Mouse (Mus musculus): Measurements from ENCODE around the gene Klf8. TPM values are rescaled to one million over a fixed set of nuclear protein-coding genes. Genes with fewer than 3 reads are reported as not detected.

The Klf8 gene
- total RNA-seq, 1 experiment = 12.0 TPM

DNA sequence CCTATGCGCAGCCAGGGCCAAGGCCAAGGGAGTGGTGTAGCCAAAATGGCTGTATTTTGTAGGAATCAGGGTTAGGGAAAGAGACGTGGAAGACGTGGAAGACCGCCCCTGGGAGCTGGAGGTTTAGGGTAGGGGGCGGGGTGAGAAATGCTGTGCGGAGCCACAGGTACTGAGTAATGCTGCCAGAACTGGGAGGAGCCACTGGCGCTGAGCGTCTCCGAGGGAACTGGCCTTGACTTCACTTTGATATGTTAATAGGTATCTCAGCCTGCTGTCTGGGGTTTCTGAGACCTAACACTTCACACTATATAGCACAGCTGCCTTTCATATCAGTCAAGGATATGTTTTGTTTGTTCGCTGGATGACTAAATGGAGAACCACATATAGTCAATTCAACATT, 4.0 kb upstream of the Klf8 start:
- Histone ChIP-seq H3K36me3 (ENCODE audit: control insufficient read depth, insufficient read depth, low read length, poor library complexity, severe bottlenecking) (no peaks in the 10 kb centered on the region), H3K9me3 (ENCODE audit: control insufficient read depth, insufficient read depth, low read depth, low read length) (no peaks in the 10 kb centered on the region), H3K4me3 (ENCODE audit: insufficient read depth in 1 of 2, low read depth in 1 of 2, low read length in 2 of 2, poor library complexity in 1 of 2, severe bottlenecking in 1 of 2) (peak overlapping the region in 1 of 2 experiments; percentile 38; a peak in 1 of 4 replicates), H3K4me1 (ENCODE audit: control insufficient read depth in 2 of 2, insufficient read depth in 2 of 2, low read length in 2 of 2, poor library complexity in 1 of 2) (no peaks in the 10 kb centered on the region; a peak in 1 of 4 replicates), H3K27ac (ENCODE audit: insufficient read depth, low read depth, low read length, poor library complexity, severe bottlenecking) (no peak overlapping the region), H3K9ac (ENCODE audit: insufficient read depth, low read depth, low read length, poor library complexity, severe bottlenecking) (no peak overlapping the region)
- in situ Hi-C loops (cut with MboI; ENCODE audit: low sequenced_read_pairs in 2 of 2, unreplicated experiment in 2 of 2) = loop anchor here in 1 of 2 experiments (25.0 kb wide), 1 partner anchor 129 kb away; no protein-coding TSS in a partner anchor
- no peak for TF ChIP-seq ZNF384 (IDR thresholded peaks at IDR 0.05; ENCODE audit: low read depth, low read length)
- no peak for TF ChIP-seq HCFC1 (IDR thresholded peaks at IDR 0.05; ENCODE audit: borderline replicate concordance, insufficient read depth, low read length)
- TF ChIP-seq MAFK (IDR thresholded peaks at IDR 0.05; ENCODE audit: insufficient read depth, low read depth, low read length) = no peak
- TF ChIP-seq CHD2 (IDR thresholded peaks at IDR 0.05; ENCODE audit: low read depth, low read length) = no peak
- no peak for TF ChIP-seq ZC3H11A (IDR thresholded peaks at IDR 0.05; ENCODE audit: borderline replicate concordance, low read depth, low read length)
- peak; percentile 74 for DNase-seq (ENCODE audit: low read depth, low spot score)

DNA sequence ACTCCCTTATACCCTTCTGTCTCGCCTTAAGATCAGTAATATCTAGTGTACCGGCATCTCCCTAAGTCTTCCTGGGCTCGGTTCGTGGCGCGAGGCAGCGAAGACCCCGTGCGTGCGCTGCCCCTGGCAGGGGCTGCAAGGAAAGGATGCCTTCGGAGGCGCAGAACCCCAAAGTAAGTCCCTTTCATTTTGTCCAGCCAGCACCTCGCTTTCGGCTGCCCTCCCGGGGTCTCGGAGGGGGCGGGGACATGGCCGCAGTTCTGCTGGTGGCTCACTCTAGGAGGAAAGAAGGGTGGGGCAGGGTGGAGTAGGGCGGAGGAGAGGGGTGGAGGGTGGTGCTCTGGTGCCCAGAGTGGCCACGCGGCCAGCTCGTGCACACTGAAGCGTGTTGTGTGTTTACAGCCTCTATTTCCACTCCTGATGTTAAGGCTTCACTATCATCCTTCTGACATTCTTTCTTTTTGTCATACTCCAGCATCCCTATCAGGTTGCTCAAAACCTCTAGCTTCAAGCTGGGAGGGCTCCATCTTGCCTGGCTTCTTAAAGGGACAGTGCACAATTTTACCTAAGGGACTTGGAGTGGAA, 746 bp downstream of the Klf8 start:
- in situ Hi-C loops (cut with MboI; ENCODE audit: low sequenced_read_pairs in 2 of 2, unreplicated experiment in 2 of 2) = loop anchor here in 1 of 2 experiments (25.0 kb wide), 1 partner anchor 124 kb away; no protein-coding TSS in a partner anchor
- peak overlapping the region; percentile 55 for H3K27ac ChIP-seq (ENCODE audit: insufficient read depth, low read depth, low read length, poor library complexity, severe bottlenecking)
- peak overlapping the region; percentile 60; the same call in 1 of the 2 replicates for H3K9ac ChIP-seq (ENCODE audit: insufficient read depth, low read depth, low read length, poor library complexity, severe bottlenecking)
- peaks cover 0 to 2% of the 10 kb centered on the region in 2 experiments; a peak in 2 of 4 replicates for H3K4me1 ChIP-seq (ENCODE audit: control insufficient read depth in 2 of 2, insufficient read depth in 2 of 2, low read length in 2 of 2, poor library complexity in 1 of 2)
- no peak for DNase-seq (ENCODE audit: low read depth, low spot score)
- peak overlapping the region; percentile 68 to 88 for H3K4me3 ChIP-seq (ENCODE audit: insufficient read depth in 1 of 2, low read depth in 1 of 2, low read length in 2 of 2, poor library complexity in 1 of 2, severe bottlenecking in 1 of 2)
- no peaks in the 10 kb centered on the region for H3K36me3 ChIP-seq (ENCODE audit: control insufficient read depth, insufficient read depth, low read length, poor library complexity, severe bottlenecking)
- no peaks in the 10 kb centered on the region for H3K9me3 ChIP-seq (ENCODE audit: control insufficient read depth, insufficient read depth, low read depth, low read length)
- TF ChIP-seq HCFC1 (IDR thresholded peaks at IDR 0.05; ENCODE audit: borderline replicate concordance, insufficient read depth, low read length) (no peak), ZC3H11A (IDR thresholded peaks at IDR 0.05; ENCODE audit: borderline replicate concordance, low read depth, low read length) (no peak), MAFK (IDR thresholded peaks at IDR 0.05; ENCODE audit: insufficient read depth, low read depth, low read length) (no peak), CHD2 (IDR thresholded peaks at IDR 0.05; ENCODE audit: low read depth, low read length) (no peak), ZNF384 (IDR thresholded peaks at IDR 0.05; ENCODE audit: low read depth, low read length) (no peak)

DNA sequence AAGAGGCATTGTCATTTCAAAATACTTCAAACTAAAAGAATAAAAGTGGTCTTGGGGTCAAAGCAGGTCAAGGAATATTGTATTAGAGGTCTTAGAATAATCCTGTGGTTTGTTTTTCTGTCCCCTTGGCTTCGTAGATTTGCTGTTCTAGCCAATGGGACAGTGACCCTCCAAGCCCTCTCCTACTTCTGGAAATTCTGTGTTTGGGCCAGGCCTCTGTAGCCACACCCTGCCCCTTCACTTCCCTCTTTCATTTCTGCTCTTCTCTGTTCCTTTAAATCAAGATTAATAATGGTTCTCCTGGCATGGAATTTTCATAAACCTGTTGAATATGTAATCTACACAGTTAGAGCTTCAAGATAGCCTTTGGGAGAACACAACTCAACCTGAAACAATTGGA, 17.0 kb downstream of the Klf8 start:
- in situ Hi-C loops (cut with MboI; ENCODE audit: low sequenced_read_pairs in 2 of 2, unreplicated experiment in 2 of 2) = no loop called here
- DNase-seq (ENCODE audit: low read depth, low spot score) = no peak
- no peak overlapping the region for H3K9ac ChIP-seq (ENCODE audit: insufficient read depth, low read depth, low read length, poor library complexity, severe bottlenecking)
- H3K4me3 ChIP-seq (ENCODE audit: insufficient read depth in 1 of 2, low read depth in 1 of 2, low read length in 2 of 2, poor library complexity in 1 of 2, severe bottlenecking in 1 of 2) = no peak overlapping the region
- H3K27ac ChIP-seq (ENCODE audit: insufficient read depth, low read depth, low read length, poor library complexity, severe bottlenecking) = no peak overlapping the region
- no peak for TF ChIP-seq HCFC1 (IDR thresholded peaks at IDR 0.05; ENCODE audit: borderline replicate concordance, insufficient read depth, low read length)
- TF ChIP-seq MAFK (IDR thresholded peaks at IDR 0.05; ENCODE audit: insufficient read depth, low read depth, low read length) = no peak
- no peak for TF ChIP-seq CHD2 (IDR thresholded peaks at IDR 0.05; ENCODE audit: low read depth, low read length)
- no peak for TF ChIP-seq ZNF384 (IDR thresholded peaks at IDR 0.05; ENCODE audit: low read depth, low read length)
- no peak for TF ChIP-seq ZC3H11A (IDR thresholded peaks at IDR 0.05; ENCODE audit: borderline replicate concordance, low read depth, low read length)
- no peaks in the 10 kb centered on the region for H3K9me3 ChIP-seq (ENCODE audit: control insufficient read depth, insufficient read depth, low read depth, low read length)
- no peaks in the 10 kb centered on the region for H3K4me1 ChIP-seq (ENCODE audit: control insufficient read depth in 2 of 2, insufficient read depth in 2 of 2, low read length in 2 of 2, poor library complexity in 1 of 2)
- no peaks in the 10 kb centered on the region; the same call in 1 of the 2 replicates for H3K36me3 ChIP-seq (ENCODE audit: control insufficient read depth, insufficient read depth, low read length, poor library complexity, severe bottlenecking)

DNA sequence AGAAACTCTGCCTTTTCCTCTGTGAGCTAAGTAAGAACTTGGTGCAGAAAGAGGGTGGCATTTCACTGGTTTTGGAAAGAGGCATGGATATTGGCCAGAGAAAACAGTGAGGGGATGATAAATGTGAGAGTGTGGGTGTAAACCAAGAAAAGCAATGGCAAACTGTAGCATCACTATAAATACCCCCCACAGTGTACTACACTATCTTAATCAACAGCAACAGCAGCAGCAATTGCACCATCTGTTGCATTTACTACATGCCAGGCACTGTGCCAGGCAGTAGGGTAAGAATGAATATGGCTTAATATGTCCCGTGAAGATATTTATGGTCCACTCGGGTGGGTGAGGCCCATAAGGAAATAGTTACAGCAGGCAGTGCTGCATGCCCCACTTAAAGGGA, 18.2 kb downstream of the Klf8 start:
- TF ChIP-seq ZC3H11A (IDR thresholded peaks at IDR 0.05; ENCODE audit: borderline replicate concordance, low read depth, low read length) (no peak), CHD2 (IDR thresholded peaks at IDR 0.05; ENCODE audit: low read depth, low read length) (no peak), MAFK (IDR thresholded peaks at IDR 0.05; ENCODE audit: insufficient read depth, low read depth, low read length) (no peak), HCFC1 (IDR thresholded peaks at IDR 0.05; ENCODE audit: borderline replicate concordance, insufficient read depth, low read length) (no peak), ZNF384 (IDR thresholded peaks at IDR 0.05; ENCODE audit: low read depth, low read length) (no peak)
- H3K4me1 ChIP-seq (ENCODE audit: control insufficient read depth in 2 of 2, insufficient read depth in 2 of 2, low read length in 2 of 2, poor library complexity in 1 of 2) = no peaks in the 10 kb centered on the region
- no peak for DNase-seq (ENCODE audit: low read depth, low spot score)
- no peaks in the 10 kb centered on the region; the same call in 1 of the 2 replicates for H3K36me3 ChIP-seq (ENCODE audit: control insufficient read depth, insufficient read depth, low read length, poor library complexity, severe bottlenecking)
- H3K9ac ChIP-seq (ENCODE audit: insufficient read depth, low read depth, low read length, poor library complexity, severe bottlenecking) = no peak overlapping the region
- in situ Hi-C loops (cut with MboI; ENCODE audit: low sequenced_read_pairs in 2 of 2, unreplicated experiment in 2 of 2) = no loop called here
- no peak overlapping the region for H3K4me3 ChIP-seq (ENCODE audit: insufficient read depth in 1 of 2, low read depth in 1 of 2, low read length in 2 of 2, poor library complexity in 1 of 2, severe bottlenecking in 1 of 2)
- H3K27ac ChIP-seq (ENCODE audit: insufficient read depth, low read depth, low read length, poor library complexity, severe bottlenecking) = no peak overlapping the region
- no peaks in the 10 kb centered on the region for H3K9me3 ChIP-seq (ENCODE audit: control insufficient read depth, insufficient read depth, low read depth, low read length)
